Mouse (Mus musculus): Measurements from ENCODE around the gene Slfn14. TPM values are rescaled to one million over a fixed set of nuclear protein-coding genes. Genes with fewer than 3 reads are reported as not detected.

Slfn14 gene
- polyA plus RNA-seq, 1 experiment from 2014 or later, result 0.04 TPM

GRCm38 (mm10) chr11:83299724-83300123, 13.2 kb upstream of the Slfn14 start:
- Histone ChIP-seq H3K9me3 (replicated peaks) (no peaks in the 10 kb centered on the region), H3K36me3 (ENCODE audit: poor library complexity, severe bottlenecking) (peaks cover 18% of the 10 kb centered on the region), H3K27ac (no peak overlapping the region), H3K4me2 (no peak overlapping the region), H3K27me3 (no peaks in the 10 kb centered on the region), H3K9ac (no peak overlapping the region), H3K4me1 (peaks cover 36% of the 10 kb centered on the region), H3K4me3 (no peak overlapping the region)
- ATAC-seq, result no peak
- 94% methylated on average over 9 of the region's 9 CpGs for WGBS

DNA sequence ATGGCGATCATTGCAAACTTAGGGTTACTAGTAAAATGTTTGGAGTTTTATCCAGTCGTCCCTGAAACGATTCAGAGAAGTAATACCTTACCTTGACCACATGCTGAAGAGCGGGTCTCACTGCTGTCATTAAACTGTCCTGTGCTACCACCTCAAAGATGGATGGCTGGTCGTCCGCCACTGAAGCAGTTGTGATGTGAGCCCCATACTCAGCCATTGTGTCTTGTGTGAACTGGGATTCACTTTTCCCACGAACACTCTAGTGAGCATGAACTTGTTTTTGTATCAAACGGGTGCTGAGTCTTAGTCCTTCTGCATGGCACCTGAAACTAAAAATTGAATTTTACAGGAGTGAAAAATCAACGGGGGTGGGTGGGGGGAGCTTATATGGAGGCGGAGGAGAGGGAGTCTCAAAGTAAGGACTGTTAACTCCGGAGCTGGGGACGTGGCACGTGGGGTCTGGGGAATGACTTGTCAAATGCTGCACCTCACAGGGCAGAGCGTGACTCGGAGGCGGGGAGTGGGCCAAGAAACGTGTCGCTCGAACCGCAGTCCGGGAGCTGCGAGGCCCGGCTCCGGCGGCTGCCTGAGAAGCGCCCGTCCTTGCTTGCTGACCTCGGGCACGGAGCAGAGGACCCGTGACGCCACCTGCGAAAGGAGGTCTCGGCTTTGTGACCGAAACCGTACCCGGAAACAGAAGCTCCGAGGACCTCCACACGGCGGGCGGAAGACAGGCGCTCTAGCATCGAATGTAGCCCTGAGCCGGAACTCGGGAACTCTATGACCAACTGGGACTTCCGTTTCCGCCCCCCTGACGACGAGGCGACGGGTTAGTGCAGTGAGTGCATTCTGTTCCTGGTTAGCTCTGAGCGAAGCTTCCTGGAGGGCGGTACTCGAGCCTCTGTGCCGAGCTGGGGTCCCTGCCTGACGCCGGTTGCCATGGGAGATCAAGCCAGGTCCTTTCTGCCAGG, 12.0 kb upstream of the Slfn14 start, which contains the start of gene Ap2b1:
TSS of gene Ap2b1 (plus strand) at position 800 of the 971 bp plus-strand sequence.
- Histone ChIP-seq H3K4me3 (peak within 1 kb of the TSS; percentile 73), H3K36me3 (ENCODE audit: poor library complexity, severe bottlenecking) (peaks cover 18% of the 10 kb centered on the region), H3K9me3 (replicated peaks) (no peaks in the 10 kb centered on the region), H3K4me1 (peaks cover 32% of the 10 kb centered on the region), H3K4me2 (peak within 1 kb of the TSS; percentile 61), H3K9ac (peak within 1 kb of the TSS; percentile 82), H3K27ac (peak within 1 kb of the TSS; percentile 87), H3K27me3 (no peaks in the 10 kb centered on the region)
- WGBS, result 3% methylated on average over 56 of the region's 56 CpGs
- ATAC-seq, result peak; percentile 94

DNA sequence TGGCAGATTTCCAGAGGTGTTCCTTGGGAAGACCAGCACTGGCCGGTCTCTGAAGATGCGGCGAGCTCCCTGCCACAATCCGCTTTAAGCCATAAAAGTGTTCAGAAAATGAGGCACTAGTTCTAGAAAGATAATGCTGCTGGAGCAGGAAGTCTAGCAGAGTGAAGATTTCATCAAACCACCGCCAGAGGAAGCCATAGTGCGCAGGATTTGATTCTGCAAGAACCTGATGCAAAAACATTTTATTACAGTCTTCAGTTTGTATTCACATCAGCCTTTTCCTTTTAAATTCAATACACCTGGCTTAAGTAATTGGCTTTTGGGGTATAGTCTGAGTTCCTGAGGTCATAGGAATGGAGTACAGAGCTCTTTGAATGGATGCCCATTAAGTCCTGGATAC, 11.3 kb upstream of the Slfn14 start:
- H3K4me2 ChIP-seq, result peak overlapping the region; percentile 61
- H3K36me3 ChIP-seq (ENCODE audit: poor library complexity, severe bottlenecking), result peaks cover 18% of the 10 kb centered on the region
- no peaks in the 10 kb centered on the region for H3K9me3 ChIP-seq (replicated peaks)
- H3K27me3 ChIP-seq, result no peaks in the 10 kb centered on the region
- H3K4me1 ChIP-seq, result peaks cover 34% of the 10 kb centered on the region
- H3K9ac ChIP-seq, result peak overlapping the region; percentile 82; the same call in 1 of the 2 replicates
- WGBS, result 82% methylated on average over 6 of the region's 6 CpGs
- H3K27ac ChIP-seq, result no peak overlapping the region
- peak overlapping the region; percentile 73 for H3K4me3 ChIP-seq
- ATAC-seq, result no peak

DNA sequence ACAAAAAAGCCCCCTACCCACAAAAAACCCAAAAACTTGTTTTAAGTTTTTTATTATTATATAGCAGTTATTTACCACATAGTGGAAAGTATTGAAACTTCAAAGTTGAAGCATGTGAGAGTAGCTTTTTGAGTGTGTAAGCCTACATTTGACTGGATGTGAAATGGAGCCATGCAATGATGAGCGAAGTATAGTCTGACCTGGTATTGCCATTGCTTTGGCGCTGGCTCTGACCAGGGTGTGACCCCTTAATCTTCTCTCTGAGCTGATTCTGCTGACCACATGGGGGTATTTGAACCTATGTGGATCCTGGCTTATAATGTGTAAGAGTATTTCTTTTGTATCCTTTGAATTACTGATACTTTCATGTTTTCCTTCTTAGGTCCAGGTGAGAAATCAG, 7.6 kb upstream of the Slfn14 start:
- 0 out of 2 replicates have a peak overlapping the region, but pooled peaks have one; percentile 15 for H3K4me3 ChIP-seq
- H3K4me2 ChIP-seq, result peak overlapping the region; percentile 91
- H3K27ac ChIP-seq, result no peak overlapping the region
- H3K4me1 ChIP-seq, result peaks cover 45% of the 10 kb centered on the region
- H3K36me3 ChIP-seq (ENCODE audit: poor library complexity, severe bottlenecking), result peaks cover 18% of the 10 kb centered on the region
- no peaks in the 10 kb centered on the region for H3K27me3 ChIP-seq
- no peak overlapping the region for H3K9ac ChIP-seq
- ATAC-seq, result no peak
- no peaks in the 10 kb centered on the region for H3K9me3 ChIP-seq (replicated peaks)
- 81% methylated on average over 2 of the region's 2 CpGs for WGBS

- WGBS, result 88% methylated on average over 1 of the region's 1 CpGs
Observed at GRCm38 (mm10) chr11:83293182-83293581, 6.7 kb upstream of the Slfn14 start.

GRCm38 (mm10) chr11:83292251-83292587, 5.7 kb upstream of the Slfn14 start:
- WGBS, result 3% methylated on average over 5 of the region's 5 CpGs
- 0 out of 2 replicates have a peak overlapping the region, but pooled peaks have one; percentile 52 for H3K27ac ChIP-seq
- peak overlapping the region; percentile 74 for H3K9ac ChIP-seq
- H3K36me3 ChIP-seq (ENCODE audit: poor library complexity, severe bottlenecking), result peaks cover 18% of the 10 kb centered on the region
- H3K27me3 ChIP-seq, result no peaks in the 10 kb centered on the region
- H3K4me3 ChIP-seq, result peak overlapping the region; percentile 66
- peak overlapping the region; percentile 91 for H3K4me2 ChIP-seq
- ATAC-seq, result no peak
- peaks cover 35% of the 10 kb centered on the region for H3K4me1 ChIP-seq
- no peaks in the 10 kb centered on the region for H3K9me3 ChIP-seq (replicated peaks)

More at GRCm38 (mm10) chr11:83293182-83293581, 6.7 kb upstream of the Slfn14 start:
- Histone ChIP-seq H3K36me3 (ENCODE audit: poor library complexity, severe bottlenecking) (peaks cover 18% of the 10 kb centered on the region), H3K4me2 (peak overlapping the region; percentile 91), H3K4me3 (peak overlapping the region; percentile 66), H3K4me1 (peaks cover 44% of the 10 kb centered on the region), H3K27me3 (no peaks in the 10 kb centered on the region), H3K9ac (peak overlapping the region; percentile 74), H3K27ac (no peak overlapping the region), H3K9me3 (replicated peaks) (no peaks in the 10 kb centered on the region)
- no peak for ATAC-seq

DNA sequence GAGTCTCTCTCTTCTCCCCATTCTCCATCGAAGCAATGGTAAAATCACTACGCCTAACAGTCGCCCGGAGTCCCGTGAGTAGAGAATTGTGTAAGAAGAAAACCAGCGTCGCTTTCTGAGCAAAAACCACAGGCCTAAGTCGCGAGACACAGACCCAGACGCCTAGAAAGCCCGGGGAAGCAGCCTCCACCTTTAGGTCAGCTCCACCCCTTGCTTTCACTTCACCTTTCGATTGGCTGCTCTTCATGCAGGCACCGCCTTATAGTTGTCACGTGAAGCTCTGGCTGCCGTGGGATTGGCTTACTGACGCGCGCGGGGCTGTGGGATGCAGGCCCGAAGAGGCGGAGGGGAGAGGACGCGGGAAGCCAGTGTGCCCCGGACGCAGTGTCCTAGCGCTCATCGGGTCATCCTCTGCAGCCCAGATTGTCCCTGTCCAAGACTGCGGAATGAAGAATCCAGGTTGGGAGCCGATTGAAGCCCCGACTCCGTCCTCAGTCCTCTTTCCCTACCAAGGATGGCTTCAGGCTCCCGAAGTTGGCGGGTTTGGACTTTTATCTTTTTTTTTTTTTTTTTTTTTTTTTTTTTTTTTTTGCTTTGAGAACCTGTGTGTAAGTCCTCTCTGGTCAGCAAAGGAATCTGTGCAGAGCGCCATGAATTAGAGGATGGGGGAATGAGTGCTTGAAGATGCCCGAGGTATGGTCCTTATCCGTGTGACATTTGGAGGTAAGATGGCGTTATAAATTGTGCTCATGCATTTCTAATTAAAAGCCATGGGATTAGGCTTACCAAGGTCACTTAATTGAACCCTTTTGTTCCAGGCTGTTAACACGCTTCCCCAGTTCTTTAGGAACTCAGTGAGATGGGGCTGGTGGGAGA, 5.1 kb upstream of the Slfn14 start:
- ATAC-seq, result peak; percentile 100
- Histone ChIP-seq H3K4me1 (peaks cover 32% of the 10 kb centered on the region), H3K4me3 (peak overlapping the region; percentile 66), H3K27me3 (no peaks in the 10 kb centered on the region), H3K9me3 (replicated peaks) (no peaks in the 10 kb centered on the region), H3K27ac (peak overlapping the region; percentile 52; the same call in 1 of the 2 replicates), H3K9ac (peak overlapping the region; percentile 74), H3K4me2 (peak overlapping the region; percentile 91), H3K36me3 (ENCODE audit: poor library complexity, severe bottlenecking) (peaks cover 16% of the 10 kb centered on the region)
- under 1% methylated on average over 36 of the region's 38 CpGs for WGBS

GRCm38 (mm10) chr11:83289633-83290032, 3.1 kb upstream of the Slfn14 start:
- Histone ChIP-seq H3K9ac (no peak overlapping the region), H3K4me1 (peaks cover 29% of the 10 kb centered on the region), H3K4me2 (no peak overlapping the region), H3K4me3 (no peak overlapping the region), H3K27ac (no peak overlapping the region), H3K36me3 (ENCODE audit: poor library complexity, severe bottlenecking) (no peaks in the 10 kb centered on the region), H3K27me3 (no peaks in the 10 kb centered on the region), H3K9me3 (replicated peaks) (no peaks in the 10 kb centered on the region)
- no peak for ATAC-seq
- 82% methylated on average over 2 of the region's 2 CpGs for WGBS

DNA sequence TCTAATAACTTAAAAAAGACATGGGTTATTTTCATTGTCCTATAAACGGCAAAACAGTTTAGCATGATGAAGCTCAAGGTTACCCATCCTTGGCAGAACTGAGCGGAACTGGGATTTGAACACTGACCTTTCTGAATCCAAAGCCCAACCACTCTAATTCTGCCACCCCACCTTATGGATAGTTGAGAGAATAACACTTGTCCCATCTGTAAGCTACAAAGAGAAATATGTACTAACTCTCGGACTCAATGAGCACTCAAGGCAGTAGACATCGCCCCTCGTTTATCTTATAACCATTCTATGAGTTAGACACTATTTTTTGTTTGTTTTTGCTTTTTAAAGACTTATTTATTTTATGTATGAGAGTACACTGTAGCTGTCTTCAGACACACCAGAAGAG, 2.5 kb upstream of the Slfn14 start:
- Histone ChIP-seq H3K9ac (no peak overlapping the region), H3K36me3 (ENCODE audit: poor library complexity, severe bottlenecking) (no peaks in the 10 kb centered on the region), H3K4me1 (peaks cover 26% of the 10 kb centered on the region), H3K27ac (no peak overlapping the region), H3K4me2 (no peak overlapping the region), H3K9me3 (replicated peaks) (no peaks in the 10 kb centered on the region), H3K4me3 (no peak overlapping the region), H3K27me3 (no peaks in the 10 kb centered on the region)
- 93% methylated on average over 5 of the region's 5 CpGs for WGBS
- ATAC-seq, result no peak

GRCm38 (mm10) chr11:83285627-83286026, 899 bp downstream of the Slfn14 start:
- no peak for ATAC-seq
- Histone ChIP-seq H3K4me1 (peaks cover 2% of the 10 kb centered on the region; the same call in 1 of the 2 replicates), H3K27ac (no peak overlapping the region), H3K9ac (no peak overlapping the region), H3K4me3 (no peak overlapping the region), H3K4me2 (no peak overlapping the region), H3K9me3 (replicated peaks) (no peaks in the 10 kb centered on the region), H3K27me3 (no peaks in the 10 kb centered on the region), H3K36me3 (ENCODE audit: poor library complexity, severe bottlenecking) (no peaks in the 10 kb centered on the region)
- 92% methylated on average over 4 of the region's 4 CpGs for WGBS

GRCm38 (mm10) chr11:83282084-83282483, 4.4 kb downstream of the Slfn14 start:
- H3K4me3 ChIP-seq, result no peak overlapping the region
- ATAC-seq, result no peak
- no peaks in the 10 kb centered on the region for H3K4me1 ChIP-seq
- H3K9ac ChIP-seq, result no peak overlapping the region
- H3K9me3 ChIP-seq (replicated peaks), result no peaks in the 10 kb centered on the region
- WGBS, result 70% methylated on average over 2 of the region's 2 CpGs
- H3K36me3 ChIP-seq (ENCODE audit: poor library complexity, severe bottlenecking), result no peaks in the 10 kb centered on the region
- H3K27ac ChIP-seq, result no peak overlapping the region
- no peaks in the 10 kb centered on the region for H3K27me3 ChIP-seq
- H3K4me2 ChIP-seq, result no peak overlapping the region

DNA sequence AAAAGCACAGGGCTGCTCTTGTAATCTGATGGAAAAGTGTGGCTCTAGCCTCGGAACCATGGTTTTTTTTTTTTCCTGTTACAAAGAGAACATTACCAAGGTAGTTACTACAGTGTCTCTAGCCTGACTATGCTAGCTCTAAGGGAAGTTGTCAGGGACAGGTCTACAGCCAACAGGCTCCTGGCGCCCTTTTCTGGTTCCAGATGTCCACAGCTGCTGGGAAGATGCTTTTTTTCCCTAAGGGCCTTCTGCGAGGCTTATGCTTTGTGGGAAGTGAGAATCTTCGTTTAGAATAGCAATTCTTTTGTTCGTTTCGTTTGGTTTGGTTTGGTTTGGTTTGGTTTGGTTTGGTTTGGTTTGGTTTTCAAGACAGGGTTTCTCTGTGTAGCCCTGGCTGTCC, 6.8 kb downstream of the Slfn14 start:
- WGBS, result 80% methylated on average over 6 of the region's 6 CpGs
- Histone ChIP-seq H3K9me3 (replicated peaks) (no peaks in the 10 kb centered on the region), H3K9ac (no peak overlapping the region), H3K27ac (no peak overlapping the region), H3K4me3 (no peak overlapping the region), H3K36me3 (ENCODE audit: poor library complexity, severe bottlenecking) (no peaks in the 10 kb centered on the region), H3K4me2 (no peak overlapping the region), H3K4me1 (no peaks in the 10 kb centered on the region), H3K27me3 (no peaks in the 10 kb centered on the region)
- ATAC-seq, result no peak

Measured in forebrain, embryonic 13.5 days (tissue).